Mouse (Mus musculus): ENCODE measurements around the gene Paqr8.
"Not testable (repeated sequence)": the region's sequence is repeated elsewhere in the genome, so short reads cannot be mapped to it uniquely, and the experiment has no call there.

The Paqr8 gene

GRCm38 (mm10) chr1:20912115-20912514 lies 21.7 kb downstream of the Paqr8 start:
- DNase-seq (ENCODE audit: low spot score): no peak

- DNase-seq (ENCODE audit: low spot score): no peak
Measured at GRCm38 (mm10) chr1:20912527-20913171, 22.2 kb downstream of the Paqr8 start.

GRCm38 (mm10) chr1:20914769-20915168 lies 24.4 kb downstream of the Paqr8 start:
- DNase-seq (ENCODE audit: low spot score): no peak

GRCm38 (mm10) chr1:20915608-20916007 lies 25.2 kb downstream of the Paqr8 start:
- DNase-seq (ENCODE audit: low spot score): no peak

GRCm38 (mm10) chr1:20917496-20918050 lies 27.2 kb downstream of the Paqr8 start:
- no peak for DNase-seq (ENCODE audit: low spot score)

GRCm38 (mm10) chr1:20919728-20920127 lies 29.3 kb downstream of the Paqr8 start:
- no peak for DNase-seq (ENCODE audit: low spot score)

GRCm38 (mm10) chr1:20921081-20921528 lies 30.7 kb downstream of the Paqr8 start:
- no peak for DNase-seq (ENCODE audit: low spot score)

- no peak for DNase-seq (ENCODE audit: low spot score)
Measured at GRCm38 (mm10) chr1:20922612-20923399, 32.4 kb downstream of the Paqr8 start.

- not testable (repeated sequence) for DNase-seq (ENCODE audit: low spot score)
Measured at GRCm38 (mm10) chr1:20925324-20925723, 34.9 kb downstream of the Paqr8 start.

- no peak for DNase-seq (ENCODE audit: low spot score)
Measured at GRCm38 (mm10) chr1:20925926-20926325, 35.5 kb downstream of the Paqr8 start.

GRCm38 (mm10) chr1:20926376-20926775 lies 36.0 kb downstream of the Paqr8 start:
- DNase-seq (ENCODE audit: low spot score): no peak

- DNase-seq (ENCODE audit: low spot score): no peak
Measured at GRCm38 (mm10) chr1:20928487-20928886, 38.1 kb downstream of the Paqr8 start.

GRCm38 (mm10) chr1:20933457-20933856 lies 43.1 kb downstream of the Paqr8 start:
- peak; percentile 74 for DNase-seq (ENCODE audit: low spot score)

GRCm38 (mm10) chr1:20935106-20935505 lies 44.7 kb downstream of the Paqr8 start:
- DNase-seq (ENCODE audit: low spot score): peak; percentile 68

GRCm38 (mm10) chr1:20939046-20939445 lies 48.6 kb downstream of the Paqr8 start:
- DNase-seq (ENCODE audit: low spot score): peak; percentile 67

- DNase-seq (ENCODE audit: low spot score): peak; percentile 61
Measured at GRCm38 (mm10) chr1:20940151-20940550, 49.7 kb downstream of the Paqr8 start.

- no peak for DNase-seq (ENCODE audit: low spot score)
Measured at GRCm38 (mm10) chr1:20941322-20941721, 50.9 kb downstream of the Paqr8 start.

GRCm38 (mm10) chr1:20941857-20942256 lies 51.5 kb downstream of the Paqr8 start:
- DNase-seq (ENCODE audit: low spot score): no peak

GRCm38 (mm10) chr1:20943016-20943415 lies 52.6 kb downstream of the Paqr8 start:
- no peak for DNase-seq (ENCODE audit: low spot score)

- DNase-seq (ENCODE audit: low spot score): peak; percentile 97
Measured at GRCm38 (mm10) chr1:20951300-20951763, 60.9 kb downstream of the Paqr8 start, which contains the start of gene Efhc1. TSS of gene Efhc1 (plus strand) at chr1:20951626.

- DNase-seq (ENCODE audit: low spot score): no peak
Measured at GRCm38 (mm10) chr1:20951799-20952198, 61.4 kb downstream of the Paqr8 start.

GRCm38 (mm10) chr1:20954876-20955275 lies 64.5 kb downstream of the Paqr8 start:
- no peak for DNase-seq (ENCODE audit: low spot score)

GRCm38 (mm10) chr1:20969642-20970041 lies 79.2 kb downstream of the Paqr8 start:
- no peak for DNase-seq (ENCODE audit: low spot score)
